Mouse (Mus musculus) megakaryocyte progenitor cell, adult 5-6 weeks (primary cell): ENCODE measurements around the gene Olfr1029. TPM values are rescaled to one million over a fixed set of nuclear protein-coding genes. Genes with fewer than 3 reads are reported as not detected.
"Not testable (repeated sequence)": the region's sequence is repeated elsewhere in the genome, so short reads cannot be mapped to it uniquely, and the experiment has no call there.

ENCODE experiments used
- ATAC-seq: replicated peaks from 2 replicates; pipeline ENCODE4 v1.8.0; 2016; ENCODE audit warnings: mild to moderate bottlenecking, moderate TSS enrichment, inconsistent platforms; ENCODE audit not compliant: poor library complexity
- total RNA-seq, 2 experiments: library from RNA; stranded (forward) in 1 of 2; stranded (reverse) in 1 of 2; fragments of 157-497, 149-512 nt in 1 of 2; fragments of 200-1000 nt in 1 of 2; gene quantifications; 2 replicates each; pipeline versions ENCODE4 v1.2.3 to v1.2.4; 2015 to 2017

Olfr1029 gene
- total RNA-seq (2015) (not detected in 2 replicates), total RNA-seq (2017) (not detected in 2 replicates)

GRCm38 (mm10) chr2:85973595-85973994 is at the start of gene Olfr1029:
TSS of gene Olfr1029 (plus strand) at chr2:85973895.
- no peak for ATAC-seq

- ATAC-seq = no peak
Observed at GRCm38 (mm10) chr2:85950137-85950536, 23.6 kb upstream of the Olfr1029 start, which contains the start of gene Olfr1028. TSS of gene Olfr1028 (plus strand) at chr2:85950437.

- no peak for ATAC-seq
Observed at GRCm38 (mm10) chr2:85978976-85979375, 5.3 kb downstream of the Olfr1029 start, which contains the start of gene Olfr1030. TSS of gene Olfr1030 (plus strand) at chr2:85979276.

DNA sequence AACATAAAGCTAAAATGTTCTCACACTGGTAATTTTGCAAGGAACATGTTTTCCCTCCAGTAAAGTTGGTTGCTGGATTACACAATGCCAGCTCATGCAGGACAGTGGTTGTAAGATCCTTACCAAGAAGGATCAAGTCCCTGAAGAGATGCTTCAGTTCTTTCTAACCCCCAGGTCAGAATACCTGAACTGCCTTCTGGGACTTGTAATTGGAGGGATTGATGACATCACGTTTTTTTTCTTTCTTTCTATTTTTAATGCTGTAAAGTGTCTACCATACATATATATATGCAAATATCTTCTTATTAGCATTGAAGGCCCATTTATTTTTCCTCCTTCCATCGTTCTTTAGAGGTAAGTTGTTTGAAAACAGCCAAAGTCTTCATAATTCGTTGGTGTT is 16.3 kb downstream of the Olfr1029 start, which contains the start of gene Olfr1031:
Olfr1031 (plus strand) TSS at position 301 of the 400 bp plus-strand sequence.
- no peak for ATAC-seq

DNA sequence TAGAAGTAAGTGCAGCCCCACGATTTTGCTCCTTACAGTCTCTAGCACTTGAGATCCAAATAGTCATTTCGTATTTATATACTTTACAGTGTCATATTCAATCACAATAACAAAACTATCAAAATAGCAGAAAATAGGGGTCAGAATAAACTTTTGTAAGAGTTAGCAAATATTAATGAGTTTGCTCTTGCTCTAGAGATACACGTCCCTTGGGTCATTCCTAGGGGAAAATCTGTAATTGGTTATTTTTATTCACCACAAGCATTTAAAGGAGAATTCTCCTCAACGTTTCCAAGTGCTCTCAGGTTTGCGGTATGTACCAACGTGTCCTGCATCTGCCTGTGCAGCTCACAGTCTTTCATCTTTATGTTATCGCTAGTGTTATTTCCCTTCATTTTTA is 31.5 kb downstream of the Olfr1029 start, which contains the start of gene Olfr1032:
Olfr1032 (plus strand) TSS at position 301 of the 400 bp plus-strand sequence.
- ATAC-seq = no peak

DNA sequence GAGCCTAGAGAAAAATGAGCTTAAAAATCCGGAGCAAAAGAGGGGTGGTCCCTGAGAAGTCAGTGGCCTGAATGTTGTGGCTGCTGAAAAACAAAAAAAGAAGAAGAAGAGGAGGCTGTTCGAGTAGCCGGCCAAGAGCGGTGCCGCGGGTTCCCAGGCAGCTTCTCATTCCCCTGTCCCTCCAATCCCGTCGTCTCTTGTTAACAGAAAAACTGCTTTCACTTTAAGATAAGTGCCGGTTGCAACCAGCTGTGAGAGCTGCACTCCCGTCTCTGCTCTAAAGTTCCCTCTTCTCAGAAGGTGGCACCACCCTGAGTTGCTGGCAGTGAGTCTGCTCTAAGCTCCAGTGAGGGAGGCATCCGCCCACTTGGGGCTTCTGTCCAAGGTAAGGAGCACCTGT is 46.7 kb downstream of the Olfr1029 start, which contains the start of gene Olfr1033:
Olfr1033 (plus strand) TSS at position 228 of the 400 bp plus-strand sequence.
- peak; percentile 64 for ATAC-seq

GRCm38 (mm10) chr2:86021518-86021917 is 47.8 kb downstream of the Olfr1029 start:
- ATAC-seq = not testable (repeated sequence)

Other genes with a start within 250 kb of the Olfr1029 start
- gene Olfr1012, start 211.1 kb upstream of the Olfr1029 start, total RNA-seq (2015) = not detected in 2 replicates
- not detected in 2 replicates for gene Olfr1012, start 211.1 kb upstream of the Olfr1029 start, total RNA-seq (2017)
- not detected in 2 replicates for gene Olfr1013, start 206.8 kb upstream of the Olfr1029 start, total RNA-seq (2015)
- gene Olfr1013, start 206.8 kb upstream of the Olfr1029 start, total RNA-seq (2017) = not detected in 2 replicates
- not detected in 2 replicates for gene Olfr1014, start 201.2 kb upstream of the Olfr1029 start, total RNA-seq (2015)
- gene Olfr1014, start 201.2 kb upstream of the Olfr1029 start, total RNA-seq (2017) = not detected in 2 replicates
- gene Olfr1015, start 191.9 kb upstream of the Olfr1029 start, total RNA-seq (2015) = not detected in 2 replicates
- gene Olfr1015, start 191.9 kb upstream of the Olfr1029 start, total RNA-seq (2017) = not detected in 2 replicates
- not detected in 2 replicates for gene Olfr1016, start 171.4 kb upstream of the Olfr1029 start, total RNA-seq (2015)
- gene Olfr1016, start 171.4 kb upstream of the Olfr1029 start, total RNA-seq (2017) = not detected in 2 replicates
- not detected in 2 replicates for gene Olfr1018, start 155.4 kb upstream of the Olfr1029 start, total RNA-seq (2015)
- not detected in 2 replicates for gene Olfr1018, start 155.4 kb upstream of the Olfr1029 start, total RNA-seq (2017)
- not detected in 2 replicates for gene Olfr1019, start 128.4 kb upstream of the Olfr1029 start, total RNA-seq (2015)
- not detected in 2 replicates for gene Olfr1019, start 128.4 kb upstream of the Olfr1029 start, total RNA-seq (2017)
- gene Olfr1020, start 126.9 kb upstream of the Olfr1029 start, total RNA-seq (2015) = not detected in 2 replicates
- not detected in 2 replicates for gene Olfr1020, start 126.9 kb upstream of the Olfr1029 start, total RNA-seq (2017)
- gene Olfr1022, start 105.3 kb upstream of the Olfr1029 start, total RNA-seq (2015) = not detected in 2 replicates
- gene Olfr1022, start 105.3 kb upstream of the Olfr1029 start, total RNA-seq (2017) = not detected in 2 replicates
- not detected in 2 replicates for gene Olfr1023, start 88.3 kb upstream of the Olfr1029 start, total RNA-seq (2015)
- gene Olfr1023, start 88.3 kb upstream of the Olfr1029 start, total RNA-seq (2017) = not detected in 2 replicates
- not detected in 2 replicates for gene Olfr1024, start 68.8 kb upstream of the Olfr1029 start, total RNA-seq (2015)
- gene Olfr1024, start 68.8 kb upstream of the Olfr1029 start, total RNA-seq (2017) = not detected in 2 replicates
- not detected in 2 replicates for gene Olfr1025-ps1, start 58.7 kb upstream of the Olfr1029 start, total RNA-seq (2015)
- not detected in 2 replicates for gene Olfr1025-ps1, start 58.7 kb upstream of the Olfr1029 start, total RNA-seq (2017)
- not detected in 2 replicates for gene Olfr1026, start 52.3 kb upstream of the Olfr1029 start, total RNA-seq (2015)
- not detected in 2 replicates for gene Olfr1026, start 52.3 kb upstream of the Olfr1029 start, total RNA-seq (2017)
- gene Olfr1028, start 23.5 kb upstream of the Olfr1029 start, total RNA-seq (2015) = not detected in 2 replicates
- not detected in 2 replicates for gene Olfr1028, start 23.5 kb upstream of the Olfr1029 start, total RNA-seq (2017)
- gene Olfr1030, start 5.4 kb downstream of the Olfr1029 start, total RNA-seq (2015) = not detected in 2 replicates
- gene Olfr1030, start 5.4 kb downstream of the Olfr1029 start, total RNA-seq (2017) = not detected in 2 replicates
- not detected in 2 replicates for gene Olfr1031, start 16.4 kb downstream of the Olfr1029 start, total RNA-seq (2015)
- gene Olfr1031, start 16.4 kb downstream of the Olfr1029 start, total RNA-seq (2017) = not detected in 2 replicates
- not detected in 2 replicates for gene Olfr1032, start 31.6 kb downstream of the Olfr1029 start, total RNA-seq (2015)
- not detected in 2 replicates for gene Olfr1032, start 31.6 kb downstream of the Olfr1029 start, total RNA-seq (2017)
- gene Olfr1033, start 46.7 kb downstream of the Olfr1029 start, total RNA-seq (2015) = 0.10 and 0.24 TPM in 2 replicates
- 0.14 TPM in 1 of 2 replicates, not detected in the other for gene Olfr1033, start 46.7 kb downstream of the Olfr1029 start, total RNA-seq (2017)
- gene Olfr1034, start 72.0 kb downstream of the Olfr1029 start, total RNA-seq (2015) = not detected in 2 replicates
- not detected in 2 replicates for gene Olfr1034, start 72.0 kb downstream of the Olfr1029 start, total RNA-seq (2017)
- gene Olfr1036, start 100.1 kb downstream of the Olfr1029 start, total RNA-seq (2015) = not detected in 2 replicates
- gene Olfr1036, start 100.1 kb downstream of the Olfr1029 start, total RNA-seq (2017) = not detected in 2 replicates
- gene Olfr1037, start 113.5 kb downstream of the Olfr1029 start, total RNA-seq (2015) = not detected in 2 replicates
- not detected in 2 replicates for gene Olfr1037, start 113.5 kb downstream of the Olfr1029 start, total RNA-seq (2017)
- not detected in 2 replicates for gene Olfr1039, start 162.0 kb downstream of the Olfr1029 start, total RNA-seq (2015)
- gene Olfr1039, start 162.0 kb downstream of the Olfr1029 start, total RNA-seq (2017) = not detected in 2 replicates
- gene Olfr1040, start 172.8 kb downstream of the Olfr1029 start, total RNA-seq (2015) = not detected in 2 replicates
- not detected in 2 replicates for gene Olfr1040, start 172.8 kb downstream of the Olfr1029 start, total RNA-seq (2017)
- not detected in 2 replicates for gene Olfr1042, start 187.9 kb downstream of the Olfr1029 start, total RNA-seq (2015)
- gene Olfr1042, start 187.9 kb downstream of the Olfr1029 start, total RNA-seq (2017) = not detected in 2 replicates
- gene Olfr1043, start 193.6 kb downstream of the Olfr1029 start, total RNA-seq (2015) = not detected in 2 replicates
- gene Olfr1043, start 193.6 kb downstream of the Olfr1029 start, total RNA-seq (2017) = not detected in 2 replicates
- not detected in 2 replicates for gene Olfr1044, start 203.9 kb downstream of the Olfr1029 start, total RNA-seq (2015)
- not detected in 2 replicates for gene Olfr1044, start 203.9 kb downstream of the Olfr1029 start, total RNA-seq (2017)
- gene Olfr52, start 211.8 kb downstream of the Olfr1029 start, total RNA-seq (2015) = not detected in 2 replicates
- gene Olfr52, start 211.8 kb downstream of the Olfr1029 start, total RNA-seq (2017) = not detected in 2 replicates
- gene Olfr1045, start 229.1 kb downstream of the Olfr1029 start, total RNA-seq (2015) = not detected in 2 replicates
- not detected in 2 replicates for gene Olfr1045, start 229.1 kb downstream of the Olfr1029 start, total RNA-seq (2017)
- not detected in 2 replicates for gene Olfr1046, start 245.4 kb downstream of the Olfr1029 start, total RNA-seq (2015)
- gene Olfr1046, start 245.4 kb downstream of the Olfr1029 start, total RNA-seq (2017) = not detected in 2 replicates